Mouse (Mus musculus) stomach, embryonic 14.5 days (tissue): ENCODE results near the gene Coa3. TPM values are rescaled to one million over a fixed set of nuclear protein-coding genes. Genes with fewer than 3 reads are reported as not detected.

Experiments
- polyA plus RNA-seq: library from polyadenylated mRNA; unstranded; fragments of >200 nt; fragmentation: Nextera tagmentation; extraction: Ambion mirVana; gene quantifications from 2 replicates; pipeline ENCODE4 v1.2.1, GENCODE M21; 2014

Gene Coa3
- polyA plus RNA-seq, 1 experiment from 2014 or later, result 215 TPM

Other genes with a start within 250 kb of the Coa3 start
- 11.2 and 14.2 TPM in 2 replicates for gene Naglu, start 209.1 kb downstream of the Coa3 start, polyA plus RNA-seq
- gene Hsd17b1, start 200.7 kb downstream of the Coa3 start, polyA plus RNA-seq, result not detected in 2 replicates
- gene Coasy, start 196.5 kb downstream of the Coa3 start, polyA plus RNA-seq, result 37.9 and 41.3 TPM in 2 replicates
- gene Mlx, start 191.8 kb downstream of the Coa3 start, polyA plus RNA-seq, result 36.7 and 46.0 TPM in 2 replicates
- 29.7 and 36.4 TPM in 2 replicates for gene Psmc3ip, start 183.7 kb downstream of the Coa3 start, polyA plus RNA-seq
- 8.0 and 9.1 TPM in 2 replicates for gene Retreg3, start 159.2 kb downstream of the Coa3 start, polyA plus RNA-seq
- 70.5 and 70.9 TPM in 2 replicates for gene Tubg1, start 159.2 kb downstream of the Coa3 start, polyA plus RNA-seq
- 3.6 and 4.5 TPM in 2 replicates for gene Tubg2, start 123.2 kb downstream of the Coa3 start, polyA plus RNA-seq
- gene Cntnap1, start 108.6 kb downstream of the Coa3 start, polyA plus RNA-seq, result 2.1 and 2.2 TPM in 2 replicates
- gene Plekhh3, start 107.8 kb downstream of the Coa3 start, polyA plus RNA-seq, result 25.6 and 26.0 TPM in 2 replicates
- 0.14 and 0.33 TPM in 2 replicates for gene Ccr10, start 103.7 kb downstream of the Coa3 start, polyA plus RNA-seq
- gene Ezh1, start 52.7 kb downstream of the Coa3 start, polyA plus RNA-seq, result 17.7 and 19.1 TPM in 2 replicates
- gene Ramp2, start 33.1 kb downstream of the Coa3 start, polyA plus RNA-seq, result 123 and 128 TPM in 2 replicates
- gene Vps25, start 25.4 kb downstream of the Coa3 start, polyA plus RNA-seq, result 153 and 154 TPM in 2 replicates
- gene Wnk4, start 18.5 kb downstream of the Coa3 start, polyA plus RNA-seq, result 21.9 and 26.8 TPM in 2 replicates
- gene Cntd1, start 102 bp downstream of the Coa3 start, polyA plus RNA-seq, result 0.87 and 1.6 TPM in 2 replicates
- 140 and 144 TPM in 2 replicates for gene Becn1, start 23.2 kb upstream of the Coa3 start, polyA plus RNA-seq
- 84.6 and 96.2 TPM in 2 replicates for gene Psme3, start 37.1 kb upstream of the Coa3 start, polyA plus RNA-seq
- gene Aoc2, start 45.9 kb upstream of the Coa3 start, polyA plus RNA-seq, result 1.3 and 1.8 TPM in 2 replicates
- 3.2 TPM in 2 replicates for gene Aoc3, start 51.5 kb upstream of the Coa3 start, polyA plus RNA-seq
- not detected in 2 replicates for gene G6pc, start 88.4 kb upstream of the Coa3 start, polyA plus RNA-seq
- gene Aarsd1, start 138.5 kb upstream of the Coa3 start, polyA plus RNA-seq, result 69.6 and 74.0 TPM in 2 replicates
- gene Gm27029, start 145.7 kb upstream of the Coa3 start, polyA plus RNA-seq, result 8.5 and 9.8 TPM in 2 replicates
- 12.0 and 13.5 TPM in 2 replicates for gene Rundc1, start 146.0 kb upstream of the Coa3 start, polyA plus RNA-seq
- 18.0 and 24.1 TPM in 2 replicates for gene Ptges3l, start 146.2 kb upstream of the Coa3 start, polyA plus RNA-seq
- 373 and 398 TPM in 2 replicates for gene Rpl27, start 163.2 kb upstream of the Coa3 start, polyA plus RNA-seq
- 22.4 and 23.0 TPM in 2 replicates for gene Ifi35, start 169.3 kb upstream of the Coa3 start, polyA plus RNA-seq
- 11.6 and 14.2 TPM in 2 replicates for gene Rnd2, start 185.9 kb upstream of the Coa3 start, polyA plus RNA-seq
- 47.6 and 52.7 TPM in 2 replicates for gene Vat1, start 187.1 kb upstream of the Coa3 start, polyA plus RNA-seq